Mouse (Mus musculus) neural tube, embryonic 12.5 days (tissue): ENCODE measurements around the gene Acss2. TPM values are rescaled to one million over a fixed set of nuclear protein-coding genes. Genes with fewer than 3 reads are reported as not detected.

Source experiments
- ATAC-seq: fragments of 200-750 bp; cut with Nextera tagmentation; 2 replicates; pipeline ENCODE4 v1.8.0; 2017; ENCODE audit warnings: low read depth, mild to moderate bottlenecking, moderate TSS enrichment, moderate library complexity; ENCODE audit not compliant: low FRiP score
- H3K27ac ChIP-seq: fragments of 300-500 bp; sonication (generic); 2 replicates; pipeline ENCODE4 v1.5.1; 2016
- H3K27me3 ChIP-seq: fragments of 300-500 bp; sonication (generic); replicated peaks from 2 replicates; pipeline ENCODE4 v1.6.1; 2016; ENCODE audit warnings: mild to moderate bottlenecking
- H3K36me3 ChIP-seq: fragments of 300-500 bp; sonication (generic); 2 replicates; pipeline ENCODE4 v1.6.1; 2016; ENCODE audit warnings: mild to moderate bottlenecking
- H3K4me1 ChIP-seq: fragments of 300-500 bp; sonication (generic); 2 replicates; pipeline ENCODE4 v1.6.1; 2016
- H3K4me2 ChIP-seq: fragments of 300-500 bp; sonication (generic); replicated peaks from 2 replicates; pipeline ENCODE4 v1.6.1; 2016; ENCODE audit warnings: mild to moderate bottlenecking
- H3K4me3 ChIP-seq: fragments of 300-500 bp; sonication (generic); 2 replicates; pipeline ENCODE4 v1.5.1; 2016
- H3K9ac ChIP-seq: fragments of 300-500 bp; sonication (generic); 2 replicates; pipeline ENCODE4 v1.6.1; 2016; ENCODE audit warnings: mild to moderate bottlenecking
- H3K9me3 ChIP-seq: fragments of 300-500 bp; sonication (generic); 2 replicates; pipeline ENCODE4 v1.6.1; 2016; ENCODE audit warnings: mild to moderate bottlenecking
- WGBS: fragments of 180-500 bp; shearing (Covaris S2); methylation state at CpG from one replicate; pipeline ENCODE4 v1.1.7; 2016; 5-methylcytosine and 5-hydroxymethylcytosine counted together
- polyA plus RNA-seq: library from polyadenylated mRNA; unstranded; fragments of >200 nt; fragmentation: Nextera tagmentation; extraction: Ambion mirVana; gene quantifications from 2 replicates; pipeline ENCODE4 v1.2.1, GENCODE M21; 2016

The Acss2 gene
- polyA plus RNA-seq, 1 experiment from 2014 or later = 31.2 TPM

- no peak overlapping the region for H3K27ac ChIP-seq
- no peaks in the 10 kb centered on the region for H3K36me3 ChIP-seq
- no peaks in the 10 kb centered on the region for H3K9me3 ChIP-seq
- no peak overlapping the region for H3K4me2 ChIP-seq
- WGBS = 80% methylated on average over 4 of the region's 4 CpGs
- ATAC-seq = no peak
- H3K9ac ChIP-seq = no peak overlapping the region
- no peak overlapping the region for H3K4me3 ChIP-seq
- H3K4me1 ChIP-seq = no peaks in the 10 kb centered on the region
- H3K27me3 ChIP-seq = no peaks in the 10 kb centered on the region
Observed at GRCm38 (mm10) chr2:155582384-155582995, 64.7 kb downstream of the Acss2 start.

GRCm38 (mm10) chr2:155582996-155583395 is 65.2 kb downstream of the Acss2 start:
- Histone ChIP-seq H3K4me3 (no peak overlapping the region), H3K9ac (no peak overlapping the region), H3K4me1 (no peaks in the 10 kb centered on the region), H3K36me3 (no peaks in the 10 kb centered on the region), H3K27ac (no peak overlapping the region), H3K9me3 (no peaks in the 10 kb centered on the region), H3K27me3 (no peaks in the 10 kb centered on the region), H3K4me2 (no peak overlapping the region)
- ATAC-seq = no peak
- WGBS = 86% methylated on average over 5 of the region's 5 CpGs

GRCm38 (mm10) chr2:155583927-155584530 is 66.3 kb downstream of the Acss2 start:
- Histone ChIP-seq H3K36me3 (no peaks in the 10 kb centered on the region), H3K27me3 (no peaks in the 10 kb centered on the region), H3K9ac (no peak overlapping the region), H3K4me1 (no peaks in the 10 kb centered on the region), H3K27ac (no peak overlapping the region), H3K4me2 (no peak overlapping the region), H3K9me3 (no peaks in the 10 kb centered on the region), H3K4me3 (no peak overlapping the region)
- 38% methylated on average over 5 of the region's 5 CpGs for WGBS
- ATAC-seq = no peak

- H3K36me3 ChIP-seq = no peaks in the 10 kb centered on the region
- no peak for ATAC-seq
- no peak overlapping the region for H3K4me2 ChIP-seq
- no peak overlapping the region for H3K27ac ChIP-seq
- no peaks in the 10 kb centered on the region for H3K27me3 ChIP-seq
- H3K9me3 ChIP-seq = no peaks in the 10 kb centered on the region
- H3K4me3 ChIP-seq = no peak overlapping the region
- no peak overlapping the region for H3K9ac ChIP-seq
- no peaks in the 10 kb centered on the region for H3K4me1 ChIP-seq
- 87% methylated on average over 9 of the region's 9 CpGs for WGBS
Observed at GRCm38 (mm10) chr2:155585082-155585481, 67.3 kb downstream of the Acss2 start.

- Histone ChIP-seq H3K4me3 (no peak overlapping the region), H3K27me3 (no peaks in the 10 kb centered on the region), H3K4me2 (no peak overlapping the region), H3K36me3 (no peaks in the 10 kb centered on the region), H3K9me3 (no peaks in the 10 kb centered on the region), H3K27ac (no peak overlapping the region), H3K9ac (no peak overlapping the region), H3K4me1 (no peaks in the 10 kb centered on the region)
- no peak for ATAC-seq
- WGBS = 68% methylated on average over 10 of the region's 10 CpGs
Observed at GRCm38 (mm10) chr2:155585486-155585885, 67.7 kb downstream of the Acss2 start.

- Histone ChIP-seq H3K36me3 (no peaks in the 10 kb centered on the region), H3K27ac (no peak overlapping the region), H3K4me3 (no peak overlapping the region), H3K9me3 (no peaks in the 10 kb centered on the region), H3K9ac (no peak overlapping the region), H3K4me2 (no peak overlapping the region), H3K4me1 (peaks cover 7% of the 10 kb centered on the region), H3K27me3 (no peaks in the 10 kb centered on the region)
- 75% methylated on average over 3 of the region's 3 CpGs for WGBS
- ATAC-seq = no peak
Observed at GRCm38 (mm10) chr2:155588136-155588535, 70.4 kb downstream of the Acss2 start.

GRCm38 (mm10) chr2:155589521-155589920 is 71.8 kb downstream of the Acss2 start:
- Histone ChIP-seq H3K27ac (no peak overlapping the region), H3K9ac (no peak overlapping the region), H3K4me1 (peaks cover 7% of the 10 kb centered on the region), H3K4me3 (no peak overlapping the region), H3K36me3 (no peaks in the 10 kb centered on the region), H3K27me3 (no peaks in the 10 kb centered on the region), H3K9me3 (no peaks in the 10 kb centered on the region), H3K4me2 (no peak overlapping the region)
- no peak for ATAC-seq
- 79% methylated on average over 6 of the region's 6 CpGs for WGBS

GRCm38 (mm10) chr2:155590876-155591275 is 73.1 kb downstream of the Acss2 start:
- 93% methylated on average over 2 of the region's 2 CpGs for WGBS
- Histone ChIP-seq H3K4me2 (no peak overlapping the region), H3K36me3 (no peaks in the 10 kb centered on the region), H3K4me3 (no peak overlapping the region), H3K9me3 (no peaks in the 10 kb centered on the region), H3K4me1 (peaks cover 7% of the 10 kb centered on the region), H3K9ac (no peak overlapping the region), H3K27ac (no peak overlapping the region), H3K27me3 (no peaks in the 10 kb centered on the region)
- ATAC-seq = no peak

- Histone ChIP-seq H3K36me3 (no peaks in the 10 kb centered on the region), H3K4me1 (peaks cover 7% of the 10 kb centered on the region), H3K4me3 (peak overlapping the region; percentile 54), H3K9me3 (no peaks in the 10 kb centered on the region), H3K27ac (0 out of 2 replicates have a peak overlapping the region, but pooled peaks have one; percentile 26), H3K9ac (peak overlapping the region; percentile 67), H3K27me3 (no peaks in the 10 kb centered on the region), H3K4me2 (peak overlapping the region; percentile 77)
- ATAC-seq = no peak
- 8% methylated on average over 6 of the region's 6 CpGs for WGBS
Observed at GRCm38 (mm10) chr2:155591676-155592075, 73.9 kb downstream of the Acss2 start.

GRCm38 (mm10) chr2:155592137-155592853 is 74.5 kb downstream of the Acss2 start, which contains the start of gene Gss:
Gene Gss (minus strand): TSS chr2:155592810.
- Histone ChIP-seq H3K27me3 (no peaks in the 10 kb centered on the region), H3K9me3 (no peaks in the 10 kb centered on the region), H3K4me1 (peaks cover 7% of the 10 kb centered on the region), H3K4me3 (peak within 1 kb of the TSS; percentile 54), H3K27ac (peak within 1 kb of the TSS; percentile 26; the same call in 1 of the 2 replicates), H3K9ac (peak within 1 kb of the TSS; percentile 67), H3K4me2 (peak within 1 kb of the TSS; percentile 77), H3K36me3 (no peaks in the 10 kb centered on the region)
- ATAC-seq = peak; percentile 90
- WGBS = under 1% methylated on average over 53 of the region's 53 CpGs

- Histone ChIP-seq H3K27me3 (no peaks in the 10 kb centered on the region), H3K9ac (peak overlapping the region; percentile 56), H3K36me3 (no peaks in the 10 kb centered on the region), H3K27ac (no peak overlapping the region), H3K4me3 (peak overlapping the region; percentile 54), H3K4me1 (peaks cover 7% of the 10 kb centered on the region), H3K9me3 (no peaks in the 10 kb centered on the region), H3K4me2 (peak overlapping the region; percentile 77)
- ATAC-seq = no peak; the same call in none of the 2 replicates
- 2% methylated on average over 9 of the region's 9 CpGs for WGBS
Observed at GRCm38 (mm10) chr2:155592854-155593283, 75.1 kb downstream of the Acss2 start.

- no peaks in the 10 kb centered on the region for H3K9me3 ChIP-seq
- 83% methylated on average over 6 of the region's 6 CpGs for WGBS
- H3K36me3 ChIP-seq = no peaks in the 10 kb centered on the region
- no peak overlapping the region for H3K9ac ChIP-seq
- H3K4me2 ChIP-seq = no peak overlapping the region
- no peak for ATAC-seq
- H3K4me3 ChIP-seq = no peak overlapping the region
- peaks cover 7% of the 10 kb centered on the region for H3K4me1 ChIP-seq
- H3K27me3 ChIP-seq = no peaks in the 10 kb centered on the region
- H3K27ac ChIP-seq = no peak overlapping the region
Observed at GRCm38 (mm10) chr2:155595516-155595915, 77.8 kb downstream of the Acss2 start.
